Mouse (Mus musculus): ENCODE results near the gene 4930579G24Rik.

Gene 4930579G24Rik

DNA sequence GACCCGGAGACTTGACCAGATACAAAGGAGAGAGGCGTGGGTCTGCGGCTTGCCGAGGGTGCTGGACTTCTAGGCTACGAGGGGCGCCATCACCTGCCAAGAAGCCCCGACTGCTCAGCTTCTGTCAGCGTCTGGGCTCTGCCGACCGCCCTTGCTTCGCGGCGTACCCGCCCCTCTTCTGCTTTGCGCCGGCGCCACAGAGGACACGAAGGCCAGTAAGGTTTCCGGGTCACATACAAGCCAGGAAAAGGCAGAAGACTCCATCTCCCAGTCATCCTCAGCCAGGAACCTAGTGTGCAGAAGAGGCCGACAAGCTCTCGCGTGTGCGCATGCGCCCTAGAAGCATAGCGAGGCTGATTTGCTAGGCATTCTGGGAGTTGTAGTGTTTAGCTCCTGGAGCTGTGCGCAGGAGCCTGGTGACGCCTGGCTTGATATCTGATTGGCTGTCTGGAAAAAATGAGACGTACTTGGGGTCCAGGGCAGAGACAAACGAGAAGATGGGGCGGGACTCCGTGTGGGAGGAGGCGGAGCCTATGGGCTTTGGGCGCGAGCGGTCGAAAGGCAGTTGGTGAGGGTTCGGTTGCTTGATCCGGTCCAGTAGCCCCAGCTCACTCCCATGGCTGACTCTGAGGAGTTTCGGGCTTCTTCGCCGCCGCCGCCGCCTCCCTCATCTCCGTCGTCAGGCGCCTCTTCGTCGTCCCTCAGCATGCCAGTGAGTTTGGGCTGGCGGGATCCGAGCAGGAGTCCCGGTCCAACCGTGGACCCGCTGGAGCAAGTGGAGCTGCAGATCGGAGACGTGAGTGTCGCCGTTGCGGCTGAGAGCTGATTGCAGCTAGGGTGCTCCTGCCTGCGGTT, at the start of gene 4930579G24Rik:
TSS of gene 4930579G24Rik (plus strand) at position 519 of the 855 bp plus-strand sequence.
- peak; percentile 97 for DNase-seq (ENCODE audit: low read depth)

DNA sequence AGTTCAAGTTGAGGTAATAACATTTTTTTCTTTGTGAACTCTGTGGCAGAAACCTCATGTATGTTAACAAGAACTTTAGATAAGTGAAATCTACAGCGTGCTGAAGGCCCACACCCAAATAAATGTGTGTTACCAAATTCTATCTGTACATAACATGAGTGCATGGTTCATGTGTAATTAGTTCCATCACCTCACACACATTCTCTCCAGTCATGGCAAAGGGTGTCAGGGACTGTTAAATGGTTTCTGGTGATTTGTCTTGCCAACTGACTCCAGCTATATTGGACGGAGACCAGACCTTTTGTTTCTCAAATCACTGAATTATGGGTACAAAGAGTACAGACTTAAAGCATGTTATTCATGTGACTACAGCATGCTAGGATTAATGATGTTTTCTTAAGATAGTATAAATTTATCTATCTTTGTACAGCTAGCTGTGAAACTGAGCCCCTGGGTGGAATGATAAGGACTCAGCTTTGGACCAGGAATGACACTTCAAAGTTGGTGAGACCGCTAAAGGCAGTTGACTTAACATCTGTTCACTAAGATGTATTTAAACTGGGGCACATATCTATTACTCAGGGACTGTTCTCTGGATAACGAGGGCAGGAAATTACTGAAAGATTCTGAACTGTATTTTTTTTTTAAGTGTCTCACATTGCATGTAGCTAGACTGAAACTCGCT, 48.8 kb upstream of the 4930579G24Rik start:
- no peak for DNase-seq (ENCODE audit: low read depth)

DNA sequence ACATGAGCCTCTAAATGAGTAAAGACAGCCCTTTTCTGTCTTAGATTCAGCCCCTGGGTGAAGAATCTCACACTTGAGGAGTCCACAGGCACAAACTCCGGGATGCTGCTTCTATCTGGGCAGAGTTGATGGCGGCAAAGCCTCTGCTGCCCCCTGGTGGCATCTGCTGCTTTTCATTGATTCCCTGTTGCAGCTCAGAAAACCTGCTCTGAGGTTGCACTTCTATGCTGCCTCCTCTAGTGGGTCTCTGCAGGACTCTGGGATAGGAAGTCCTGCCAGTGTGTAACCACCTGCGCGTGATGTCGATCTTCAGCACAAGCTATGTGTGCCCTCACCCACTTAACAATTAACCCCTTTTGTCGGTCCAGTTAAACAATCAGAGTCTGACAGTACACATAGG, 42.1 kb upstream of the 4930579G24Rik start:
- DNase-seq (ENCODE audit: low read depth) = peak; percentile 87

DNA sequence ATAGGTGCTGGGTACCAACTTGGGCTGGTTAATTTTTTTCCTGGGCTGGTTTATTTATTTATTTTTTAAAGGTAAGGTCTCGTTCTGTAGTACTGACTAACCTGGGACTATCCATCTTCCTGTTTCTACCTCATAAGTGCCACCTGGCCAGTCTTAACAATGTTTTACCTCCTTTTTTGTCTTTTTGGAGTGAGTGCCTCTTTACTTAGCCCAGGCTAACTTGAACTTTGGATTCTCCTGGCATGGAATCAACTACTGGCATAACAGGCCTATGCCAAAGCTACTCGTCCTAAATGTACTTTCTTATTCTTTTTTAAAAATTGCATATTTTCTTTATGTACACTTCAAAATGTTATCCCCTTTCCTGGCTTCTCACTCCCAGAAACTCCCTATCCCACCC, 39.2 kb upstream of the 4930579G24Rik start:
- no peak for DNase-seq (ENCODE audit: low read depth)

DNA sequence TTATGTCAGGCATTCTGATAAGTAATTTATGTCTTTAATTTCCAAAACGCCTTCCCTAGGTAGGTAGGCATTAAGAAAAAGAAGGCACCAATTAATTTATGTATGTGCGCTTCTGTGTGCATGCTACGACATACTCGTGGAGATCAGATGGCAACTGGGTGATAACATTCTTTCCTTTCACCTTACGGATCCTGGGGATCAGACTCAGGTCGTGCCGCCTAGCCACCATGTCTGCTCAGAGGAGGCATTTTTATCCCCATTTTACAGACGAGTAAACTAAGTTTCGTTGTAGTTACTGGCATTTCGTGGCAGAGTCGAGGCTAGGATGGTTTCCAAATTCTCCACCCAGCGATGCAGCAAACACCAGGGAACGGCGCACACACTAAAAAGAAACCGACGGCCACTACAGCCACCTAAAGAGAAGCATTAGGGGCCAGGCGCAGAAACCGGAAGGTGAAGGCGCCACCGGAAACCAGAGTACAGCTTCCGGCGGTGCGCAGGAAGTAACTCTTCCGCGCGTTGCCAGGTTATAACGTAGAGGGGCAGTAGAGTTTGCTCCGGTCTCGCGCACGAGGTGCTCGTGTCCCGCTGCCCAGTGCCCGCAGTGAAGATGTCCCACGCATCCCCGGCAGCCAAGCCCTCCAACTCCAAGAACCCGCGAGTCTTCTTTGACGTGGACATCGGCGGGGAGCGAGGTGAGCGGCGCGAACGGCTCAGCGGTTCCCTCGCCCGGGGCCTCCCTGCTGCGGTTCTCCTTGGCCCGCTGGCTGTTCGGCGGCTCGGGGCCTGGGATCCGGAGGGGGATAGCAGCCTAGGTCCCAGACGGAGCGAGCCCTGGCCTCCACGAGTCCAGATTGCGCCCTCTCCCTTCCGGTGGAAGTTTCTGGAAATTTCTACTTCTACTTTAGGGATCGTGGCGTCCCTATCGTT, 37.8 kb upstream of the 4930579G24Rik start, which contains the start of gene Ppid:
TSS of gene Ppid (plus strand) at position 480 of the 930 bp plus-strand sequence.
- DNase-seq (ENCODE audit: low read depth) = peak; percentile 66

DNA sequence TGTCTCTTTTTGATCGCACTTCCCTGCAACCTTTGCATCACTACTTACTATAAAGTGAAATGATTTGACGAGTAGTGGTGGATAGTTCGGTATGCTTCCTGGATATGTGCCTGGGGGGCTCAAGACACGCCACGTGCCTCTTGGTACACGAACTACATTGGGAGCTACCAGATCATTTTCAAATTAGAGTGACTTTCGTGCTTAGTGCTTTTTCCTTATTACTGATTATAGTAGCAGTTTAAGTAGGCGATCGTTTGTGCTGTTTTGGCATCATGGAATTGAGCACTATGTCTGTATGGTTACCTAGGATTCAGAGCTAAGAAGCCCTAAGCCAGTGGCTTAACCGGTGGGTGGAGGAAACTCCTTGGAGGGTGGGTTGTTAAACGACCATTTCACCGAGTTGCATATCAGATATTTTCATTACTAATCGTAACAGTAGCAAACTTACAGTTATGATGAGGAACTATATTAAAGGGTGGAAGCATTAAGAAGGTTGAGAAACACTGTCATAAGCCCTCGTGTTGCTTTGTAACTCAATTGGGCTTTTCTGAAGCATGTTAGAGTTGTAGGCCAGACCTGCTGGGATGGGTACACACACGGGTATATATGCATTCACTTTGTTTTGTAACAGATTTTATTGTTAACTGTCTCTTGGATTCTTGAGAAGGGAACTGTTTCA, 36.9 kb upstream of the 4930579G24Rik start:
- DNase-seq (ENCODE audit: low read depth) = no peak

DNA sequence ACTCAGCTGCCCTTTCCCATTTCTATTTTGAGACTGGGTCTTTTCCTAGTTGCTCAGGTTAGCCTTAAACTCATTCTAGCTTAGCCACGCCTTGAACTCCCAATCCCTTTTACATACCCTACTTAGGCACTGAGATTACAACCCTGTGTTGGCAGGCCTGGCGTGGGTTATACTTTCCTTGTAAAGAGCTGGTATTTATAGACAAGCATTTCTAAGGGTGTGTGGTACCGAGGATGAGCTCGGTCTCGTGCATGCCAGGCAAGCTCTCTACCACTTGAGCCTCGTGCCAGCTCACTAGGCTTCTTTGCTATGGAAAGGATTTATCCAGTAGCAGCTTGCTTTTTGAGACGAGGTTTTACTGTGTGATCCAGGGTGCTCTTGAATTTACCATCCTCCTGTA, 33.4 kb upstream of the 4930579G24Rik start:
- DNase-seq (ENCODE audit: low read depth) = no peak

DNA sequence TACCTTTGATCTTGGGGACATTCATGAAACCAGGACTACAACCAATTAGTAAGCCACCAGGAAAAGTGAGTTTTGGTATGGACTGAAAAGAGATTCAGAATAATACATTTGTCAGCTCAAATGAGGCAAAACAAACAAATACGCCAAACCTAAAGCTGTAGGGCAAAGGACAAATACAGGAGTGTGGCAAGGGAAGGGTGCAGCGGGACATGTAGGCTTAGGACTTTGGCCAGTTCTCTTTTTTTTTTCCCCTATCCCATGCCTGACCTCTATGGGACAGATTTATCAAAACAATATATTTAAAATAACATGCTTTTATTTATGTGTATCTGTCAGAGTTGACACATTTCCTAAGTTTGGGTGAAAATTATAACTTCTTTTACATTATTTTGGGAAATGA, 19.0 kb upstream of the 4930579G24Rik start:
- no peak for DNase-seq (ENCODE audit: low read depth)

DNA sequence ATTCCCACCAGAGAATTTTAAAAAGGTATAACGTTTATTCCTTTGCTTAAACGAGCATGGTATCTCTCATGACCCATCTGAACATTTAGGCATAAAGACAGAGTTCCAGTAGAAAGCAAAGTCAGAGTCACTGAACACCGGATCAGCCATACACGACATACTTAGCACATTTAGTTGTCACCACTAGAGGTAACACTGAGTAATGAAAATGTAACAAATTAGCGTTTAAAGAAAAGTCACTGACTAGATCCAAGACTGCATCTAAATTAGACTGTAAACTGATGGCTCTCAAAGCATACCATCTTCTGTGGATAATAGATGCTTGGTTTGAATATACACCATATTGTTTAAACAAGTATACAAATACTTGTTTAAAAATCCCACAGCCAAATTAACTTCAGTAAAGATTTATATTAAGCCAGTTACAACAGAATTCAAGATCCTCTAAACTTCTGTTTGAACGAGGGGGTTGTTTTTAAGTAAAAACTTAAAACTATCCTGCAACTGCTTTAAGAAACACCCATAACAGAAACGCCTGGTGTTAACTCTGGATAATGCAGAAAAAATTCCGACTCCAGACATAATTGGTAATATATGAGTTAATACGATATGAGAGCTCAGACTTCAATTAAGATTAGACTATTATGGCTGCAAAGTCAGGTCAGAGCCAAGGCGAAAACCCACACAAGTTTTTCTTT, 1.2 kb upstream of the 4930579G24Rik start:
- peak; percentile 14 for DNase-seq (ENCODE audit: low read depth)

DNA sequence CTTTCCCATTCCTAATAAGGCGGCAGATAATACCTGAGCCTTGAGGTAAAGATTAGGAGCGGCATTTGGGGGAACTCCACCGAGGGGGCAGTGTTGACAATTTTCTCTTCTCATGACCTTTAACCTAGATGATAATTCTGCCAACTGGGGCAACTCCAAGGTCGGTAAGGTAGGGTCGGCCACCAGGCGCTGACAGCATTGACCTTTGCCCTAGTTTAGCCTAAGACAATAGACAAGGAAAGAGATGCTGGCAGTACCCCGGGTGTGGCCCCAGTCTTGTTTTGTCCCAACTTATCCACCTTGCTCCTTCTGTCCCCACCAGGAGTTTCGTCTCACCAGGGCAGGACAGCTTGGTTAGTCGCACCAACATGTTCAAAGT, 708 bp upstream of the 4930579G24Rik start:
- DNase-seq (ENCODE audit: low read depth) = no peak

DNA sequence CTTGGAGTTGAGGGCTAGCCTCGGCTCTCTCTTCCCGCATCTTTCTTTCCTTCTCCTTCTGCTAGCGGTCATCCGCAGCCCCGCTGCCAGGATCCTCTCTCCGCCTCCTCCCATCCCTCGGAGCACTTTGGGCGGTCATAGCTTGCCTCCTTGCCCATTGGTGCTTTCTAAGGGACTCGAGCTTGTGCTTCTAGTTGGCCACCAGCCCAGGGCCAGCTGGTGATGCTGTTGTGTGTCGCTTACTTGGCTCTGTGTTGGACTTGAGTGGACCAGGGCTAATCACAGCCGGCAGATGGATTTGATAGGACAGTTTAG, 494 bp downstream of the 4930579G24Rik start, which contains the start of gene Etfdh:
TSS of gene Etfdh (minus strand) at position 85 of the 315 bp plus-strand sequence.
- DNase-seq (ENCODE audit: low read depth) = peak; percentile 13

DNA sequence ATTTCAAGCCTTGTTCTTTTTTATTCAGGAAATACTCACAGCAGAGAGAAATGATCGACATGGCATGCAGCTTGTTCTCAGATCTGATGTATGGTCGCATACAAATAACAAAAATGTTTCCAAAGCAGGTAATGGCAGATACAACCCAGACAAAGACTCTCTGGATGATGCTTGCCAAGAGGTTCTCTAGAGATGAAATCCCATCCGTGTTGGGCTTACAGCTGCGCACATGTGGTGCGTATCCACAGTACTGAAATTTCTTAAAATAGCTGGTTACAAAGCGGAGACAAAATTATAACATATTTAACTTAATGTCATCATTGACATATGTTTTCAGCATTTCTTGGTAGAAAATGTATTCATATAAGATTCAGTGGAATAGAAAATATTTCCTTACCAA, 23.2 kb downstream of the 4930579G24Rik start:
- no peak for DNase-seq (ENCODE audit: low read depth)

DNA sequence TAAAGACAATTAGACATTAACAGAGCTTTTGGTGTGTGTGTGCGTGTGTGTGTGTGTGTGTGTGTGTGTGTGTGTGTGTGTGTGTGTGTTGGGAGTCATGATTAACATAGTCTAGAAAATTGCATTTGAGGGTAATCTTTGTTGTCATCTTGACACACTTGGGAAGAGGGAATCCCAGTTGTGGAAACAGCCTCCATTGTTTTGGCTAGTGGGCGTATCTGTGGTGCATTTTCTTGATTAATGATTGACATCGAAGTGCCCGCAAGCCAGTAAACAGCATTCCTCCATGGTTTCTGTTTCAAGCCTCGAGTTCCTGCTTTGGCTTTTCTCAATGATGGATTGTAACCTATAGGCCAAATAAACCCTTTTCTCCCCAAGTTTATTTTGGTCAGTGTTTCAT, 27.8 kb downstream of the 4930579G24Rik start:
- DNase-seq (ENCODE audit: low read depth) = no peak

DNA sequence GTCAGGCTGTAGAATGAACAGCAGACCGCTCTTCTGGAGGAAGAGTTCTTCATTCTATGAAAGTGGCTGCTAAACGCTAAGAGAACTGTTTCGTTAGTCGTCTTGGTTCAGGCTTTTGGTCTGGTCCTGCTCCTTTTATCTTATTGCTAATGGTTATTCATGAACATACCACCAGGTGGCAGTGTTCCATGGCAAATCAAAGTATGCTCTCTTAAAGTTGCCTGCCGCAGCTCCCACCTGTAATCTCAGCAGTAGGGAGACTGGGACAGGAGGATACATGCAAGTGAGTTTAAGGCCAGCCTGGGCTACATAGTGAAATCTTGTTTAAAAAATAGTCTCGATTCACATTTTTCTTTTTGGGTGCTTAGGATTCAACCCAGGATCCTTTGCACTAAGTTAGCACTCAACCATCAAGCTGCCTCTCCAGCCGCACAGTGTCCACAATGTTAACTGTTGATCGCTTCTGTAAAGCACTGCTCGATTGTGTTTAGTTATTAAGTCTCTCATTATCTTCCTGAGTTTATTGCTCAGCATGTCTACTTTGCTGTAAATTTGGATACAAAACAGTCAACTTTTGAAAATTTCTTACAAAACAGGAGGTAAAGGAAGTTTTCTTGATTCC, 36.0 kb downstream of the 4930579G24Rik start:
- DNase-seq (ENCODE audit: low read depth) = peak; percentile 42

DNA sequence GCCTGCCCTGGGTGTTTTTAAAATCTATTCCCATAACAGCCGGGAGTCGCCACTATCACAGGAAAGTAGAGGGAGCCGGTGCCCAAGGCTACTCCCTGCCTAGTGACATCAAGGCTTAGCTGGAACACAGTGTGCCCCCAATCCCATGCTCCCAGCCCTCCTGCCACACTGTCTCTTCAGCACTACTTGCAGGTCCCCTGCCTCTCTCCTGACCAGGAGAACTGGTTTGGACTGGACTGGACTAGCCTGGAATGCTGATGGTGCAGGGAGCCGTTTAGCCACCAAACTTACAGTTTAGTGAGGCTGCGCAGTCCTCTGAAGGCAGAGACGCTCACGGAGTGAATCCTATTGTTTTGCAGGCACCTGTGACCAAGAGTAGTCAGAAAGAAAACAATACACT, 41.7 kb downstream of the 4930579G24Rik start:
- no peak for DNase-seq (ENCODE audit: low read depth)

DNA sequence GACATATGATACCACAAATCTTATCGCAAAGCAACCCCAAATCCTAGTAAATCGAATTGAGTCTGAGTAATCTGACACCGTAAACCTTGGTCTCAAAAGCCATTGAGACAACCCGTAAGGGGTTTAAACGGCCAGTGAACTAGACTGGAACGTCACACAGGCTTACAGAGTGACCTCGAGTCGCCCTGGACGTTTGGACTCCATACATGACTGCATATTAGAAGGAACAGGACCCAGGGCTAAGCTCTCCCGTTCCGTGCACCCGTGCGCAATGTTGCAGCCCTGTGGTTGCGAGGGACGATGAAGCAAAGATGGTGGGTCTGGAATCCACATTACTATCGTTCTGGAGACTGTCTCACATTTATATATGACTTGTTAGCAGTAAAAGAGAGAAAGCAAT, 43.3 kb downstream of the 4930579G24Rik start:
- no peak for DNase-seq (ENCODE audit: low read depth)

DNA sequence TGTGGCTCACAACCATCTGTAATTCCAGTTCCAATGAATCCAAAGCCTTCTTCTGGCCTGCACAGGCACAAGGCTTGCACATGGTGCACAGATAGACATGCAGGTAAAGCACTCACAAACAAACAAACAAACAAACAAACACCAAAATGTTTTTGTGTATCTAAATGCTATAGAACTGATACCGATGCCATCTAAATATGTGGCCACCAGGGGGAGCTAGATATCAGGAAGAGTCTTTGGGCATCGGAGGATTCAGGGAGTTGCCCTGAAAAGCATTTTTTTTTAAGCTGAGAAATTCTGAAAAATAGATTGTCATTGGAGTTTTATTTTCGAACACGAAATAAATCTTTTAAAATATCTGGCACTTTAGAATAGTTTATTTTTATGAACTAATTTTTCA, 44.2 kb downstream of the 4930579G24Rik start:
- peak; percentile 59 for DNase-seq (ENCODE audit: low read depth)

DNA sequence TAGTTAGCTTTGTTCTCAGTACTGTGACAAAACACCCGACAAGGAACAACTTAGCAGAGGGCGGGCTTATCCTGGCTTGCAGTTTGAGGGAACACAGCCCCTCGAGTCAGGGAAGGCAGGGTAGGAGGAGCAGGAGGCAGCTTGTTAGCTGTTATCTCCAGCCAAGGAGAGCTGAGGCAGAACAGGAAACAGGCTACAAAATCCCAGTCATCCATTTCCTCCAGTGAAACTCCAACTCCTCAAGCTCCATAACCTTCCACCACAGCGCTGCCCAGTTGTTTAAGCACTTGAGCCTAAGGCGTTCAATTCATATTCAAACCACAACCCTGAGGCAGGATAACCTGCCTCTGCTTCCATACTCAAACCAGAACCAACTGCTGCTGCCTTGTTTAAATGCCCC, 45.8 kb downstream of the 4930579G24Rik start:
- no peak for DNase-seq (ENCODE audit: low read depth)

DNA sequence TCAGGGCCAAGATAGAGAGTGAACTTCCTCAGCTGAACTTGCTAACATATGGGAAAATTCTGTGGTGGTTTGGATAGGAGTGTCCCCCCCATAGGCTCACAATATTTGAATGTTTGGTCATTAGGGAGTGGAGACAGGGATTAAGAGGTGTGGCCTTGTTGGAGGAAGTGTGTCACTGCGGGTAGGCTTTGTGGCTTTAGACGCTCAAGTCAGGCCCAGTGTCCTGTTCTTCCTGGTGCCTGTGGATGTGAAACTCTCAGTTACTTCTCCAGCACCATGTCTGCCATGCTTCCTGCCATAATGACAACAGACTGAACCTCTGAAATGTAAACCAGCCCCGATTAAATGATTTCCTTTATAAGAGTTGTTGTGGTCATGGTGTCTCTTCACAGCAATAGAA, 47.5 kb downstream of the 4930579G24Rik start:
- no peak for DNase-seq (ENCODE audit: low read depth)

Measured in c-Kit-positive CD71-negative TER-119-negative erythroid progenitor cells, embryonic 14.5 days (primary cell).